Mouse (Mus musculus): ENCODE measurements around the gene Gjd2. TPM values are rescaled to one million over a fixed set of nuclear protein-coding genes. Genes with fewer than 3 reads are reported as not detected.

Gjd2 gene
- total RNA-seq (2014; fragmentation: Nextera tagmentation) (not detected in 2 replicates), total RNA-seq (2017) (0.12 TPM in 1 of 2 replicates, not detected in the other), polyA plus RNA-seq (2012) (not detected in 2 replicates)

DNA sequence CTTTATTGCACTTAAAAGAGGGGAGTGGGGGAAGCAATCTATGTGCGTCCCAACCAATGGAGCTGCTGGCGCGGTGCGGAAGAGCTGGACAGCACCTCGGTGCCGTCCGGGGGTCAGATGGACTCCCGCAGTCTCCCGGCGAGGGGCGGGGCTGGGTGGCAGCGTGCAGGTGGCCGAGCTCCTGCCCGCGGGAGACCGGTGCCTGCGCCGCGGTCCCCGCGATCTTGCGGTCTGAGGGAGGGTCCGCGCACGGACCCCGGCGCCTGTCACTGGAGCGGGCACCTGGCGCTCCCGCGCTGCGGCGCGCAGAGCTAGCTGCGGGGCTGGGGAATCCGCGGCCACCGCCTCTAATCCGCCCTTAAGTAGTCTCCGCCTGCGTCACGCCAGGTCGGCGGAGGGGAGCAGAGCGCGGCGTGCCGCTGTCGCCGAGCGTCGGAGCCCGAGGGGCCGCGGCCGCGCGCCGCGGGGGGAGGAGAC, at the start of gene Gjd2:
TSS of gene Gjd2 (minus strand) at position 325 of the 477 bp plus-strand sequence.
- TF ChIP-seq POLR2AphosphoS5 (IDR thresholded peaks at IDR 0.05; ENCODE audit: insufficient replicate concordance, low read depth, low read length) = no peak
- no peak for TF ChIP-seq GATA2 (IDR thresholded peaks at IDR 0.05; ENCODE audit: borderline replicate concordance, low read depth, low read length)
- TF ChIP-seq GATA1 (IDR thresholded peaks at IDR 0.05; ENCODE audit: borderline replicate concordance, low read length) = no peak
- no peak for TF ChIP-seq CTCF (IDR thresholded peaks at IDR 0.05; ENCODE audit: low read depth, low read length)
- TF ChIP-seq TAL1 (conservative IDR thresholded peaks at IDR 0.05; ENCODE audit: low read depth, low read length) = no peak
- Histone ChIP-seq H3K36me3 (replicated peaks) (no peaks in the 10 kb centered on the region), H3K4me3 (ENCODE audit: low read depth, low read length) (no peak within 1 kb of the TSS; the same call in 1 of the 2 replicates), H3K4me1 (ENCODE audit: insufficient read depth, low read depth, low read length) (no peaks in the 10 kb centered on the region), H3K27me3 (ENCODE audit: insufficient read depth, low read length) (no peaks in the 10 kb centered on the region), H3K9me3 (replicated peaks) (peaks cover 12% of the 10 kb centered on the region)
- no peak for ATAC-seq (ENCODE audit: extremely low read depth, insufficient number of reproducible peaks, low FRiP score, poor library complexity, severe bottlenecking)
- DNase-seq (ENCODE audit: low spot score) = no peak

DNA sequence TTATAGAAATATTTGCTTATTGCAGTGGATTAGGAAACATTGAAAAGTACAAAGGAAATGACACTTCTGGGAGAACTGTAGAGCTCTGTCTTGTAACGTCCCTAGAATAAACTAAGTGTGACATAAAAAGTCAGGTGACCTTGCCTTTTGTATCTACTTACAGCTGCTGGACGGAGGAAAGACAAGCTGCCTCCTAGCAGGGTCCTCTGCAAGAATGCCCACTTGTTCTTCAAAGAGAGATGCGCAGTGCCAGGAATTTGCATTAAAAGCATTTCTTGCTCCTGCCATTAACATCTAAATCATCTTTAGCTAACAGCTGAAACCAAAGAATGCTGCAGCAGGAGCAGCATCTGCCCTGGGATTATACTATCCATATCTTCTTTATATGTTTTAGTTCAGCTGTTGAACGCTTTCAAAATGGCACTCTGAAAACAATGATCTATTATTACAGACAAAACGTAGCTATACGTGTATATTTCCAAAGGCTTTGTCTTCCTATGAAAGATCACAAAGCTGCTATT, 46.7 kb upstream of the Gjd2 start:
- ATAC-seq (ENCODE audit: extremely low read depth, insufficient number of reproducible peaks, low FRiP score, poor library complexity, severe bottlenecking) (no peak), DNase-seq (ENCODE audit: low spot score) (no peak)
- no peaks in the 10 kb centered on the region for H3K36me3 ChIP-seq (replicated peaks)
- H3K9me3 ChIP-seq (replicated peaks) = no peaks in the 10 kb centered on the region
- no peak overlapping the region for H3K4me3 ChIP-seq (ENCODE audit: low read depth, low read length)
- peaks cover 2% of the 10 kb centered on the region for H3K27me3 ChIP-seq (ENCODE audit: insufficient read depth, low read length)
- no peaks in the 10 kb centered on the region for H3K4me1 ChIP-seq (ENCODE audit: insufficient read depth, low read depth, low read length)
- TF ChIP-seq TAL1 (conservative IDR thresholded peaks at IDR 0.05; ENCODE audit: low read depth, low read length) (no peak), POLR2AphosphoS5 (IDR thresholded peaks at IDR 0.05; ENCODE audit: insufficient replicate concordance, low read depth, low read length) (no peak), CTCF (IDR thresholded peaks at IDR 0.05; ENCODE audit: low read depth, low read length) (no peak), GATA1 (IDR thresholded peaks at IDR 0.05; ENCODE audit: borderline replicate concordance, low read length) (no peak), GATA2 (IDR thresholded peaks at IDR 0.05; ENCODE audit: borderline replicate concordance, low read depth, low read length) (no peak)

DNA sequence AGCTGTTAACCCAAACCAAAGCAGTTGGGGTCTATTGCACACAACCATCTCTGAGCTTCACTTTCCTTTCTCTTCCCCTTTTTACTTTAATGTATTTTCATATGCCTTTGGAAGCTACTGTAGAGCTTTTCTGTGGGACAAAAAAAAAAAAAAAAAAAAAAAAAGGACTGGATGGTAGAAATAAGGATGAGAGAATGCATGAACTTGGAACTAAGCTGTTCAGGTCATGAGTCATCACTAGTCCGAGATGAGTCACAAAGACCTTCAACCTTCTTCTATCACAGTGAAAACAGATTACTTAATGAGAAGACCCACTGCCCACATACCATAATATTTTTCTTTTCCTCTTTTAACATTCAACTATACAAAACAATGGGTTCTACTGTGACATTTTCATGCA, 46.2 kb upstream of the Gjd2 start:
- no peak for TF ChIP-seq GATA1 (IDR thresholded peaks at IDR 0.05; ENCODE audit: borderline replicate concordance, low read length)
- TF ChIP-seq TAL1 (conservative IDR thresholded peaks at IDR 0.05; ENCODE audit: low read depth, low read length) = no peak
- no peak for TF ChIP-seq CTCF (IDR thresholded peaks at IDR 0.05; ENCODE audit: low read depth, low read length)
- no peak for TF ChIP-seq GATA2 (IDR thresholded peaks at IDR 0.05; ENCODE audit: borderline replicate concordance, low read depth, low read length)
- no peak for TF ChIP-seq POLR2AphosphoS5 (IDR thresholded peaks at IDR 0.05; ENCODE audit: insufficient replicate concordance, low read depth, low read length)
- DNase-seq (ENCODE audit: low spot score) = no peak
- ATAC-seq (ENCODE audit: extremely low read depth, insufficient number of reproducible peaks, low FRiP score, poor library complexity, severe bottlenecking) = no peak
- Histone ChIP-seq H3K27me3 (ENCODE audit: insufficient read depth, low read length) (peaks cover 2% of the 10 kb centered on the region), H3K4me3 (ENCODE audit: low read depth, low read length) (no peak overlapping the region), H3K36me3 (replicated peaks) (no peaks in the 10 kb centered on the region), H3K4me1 (ENCODE audit: insufficient read depth, low read depth, low read length) (no peaks in the 10 kb centered on the region), H3K9me3 (replicated peaks) (no peaks in the 10 kb centered on the region)

DNA sequence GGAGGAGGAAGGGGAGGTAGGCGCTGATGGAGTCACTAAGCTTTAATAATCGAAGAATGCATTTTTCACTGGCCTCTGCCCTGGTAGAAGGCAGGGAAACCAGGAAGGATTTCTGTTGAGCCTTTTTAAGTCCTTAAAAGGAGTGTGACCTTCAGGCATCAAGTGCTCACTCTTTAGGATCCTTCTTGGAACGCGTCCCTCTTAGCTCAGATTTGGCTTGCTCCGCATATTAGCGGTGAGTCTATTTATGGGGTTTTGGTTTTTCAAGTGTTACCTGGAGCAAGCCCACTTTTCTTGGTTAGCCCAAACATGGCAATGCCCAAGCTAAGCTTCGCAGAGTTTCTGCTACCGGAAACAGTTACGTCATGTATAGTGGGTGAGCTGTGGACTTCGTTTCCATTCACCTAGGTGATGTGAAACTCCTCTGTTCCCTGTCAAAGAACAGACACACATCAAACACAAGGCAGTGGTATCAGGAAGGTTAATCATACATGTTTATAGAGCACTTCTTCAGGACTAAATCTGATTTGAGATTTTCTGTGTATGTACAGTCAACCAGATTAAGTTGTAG, 44.9 kb upstream of the Gjd2 start:
- Histone ChIP-seq H3K9me3 (replicated peaks) (no peaks in the 10 kb centered on the region), H3K4me3 (ENCODE audit: low read depth, low read length) (no peak overlapping the region), H3K36me3 (replicated peaks) (no peaks in the 10 kb centered on the region), H3K27me3 (ENCODE audit: insufficient read depth, low read length) (peaks cover 2% of the 10 kb centered on the region; the same call in 1 of the 2 replicates), H3K4me1 (ENCODE audit: insufficient read depth, low read depth, low read length) (no peaks in the 10 kb centered on the region)
- DNase-seq (ENCODE audit: low spot score) (no peak), ATAC-seq (ENCODE audit: extremely low read depth, insufficient number of reproducible peaks, low FRiP score, poor library complexity, severe bottlenecking) (no peak)
- TF ChIP-seq GATA1 (IDR thresholded peaks at IDR 0.05; ENCODE audit: borderline replicate concordance, low read length) (no peak), TAL1 (conservative IDR thresholded peaks at IDR 0.05; ENCODE audit: low read depth, low read length) (no peak), POLR2AphosphoS5 (IDR thresholded peaks at IDR 0.05; ENCODE audit: insufficient replicate concordance, low read depth, low read length) (no peak), GATA2 (IDR thresholded peaks at IDR 0.05; ENCODE audit: borderline replicate concordance, low read depth, low read length) (no peak), CTCF (IDR thresholded peaks at IDR 0.05; ENCODE audit: low read depth, low read length) (no peak)

DNA sequence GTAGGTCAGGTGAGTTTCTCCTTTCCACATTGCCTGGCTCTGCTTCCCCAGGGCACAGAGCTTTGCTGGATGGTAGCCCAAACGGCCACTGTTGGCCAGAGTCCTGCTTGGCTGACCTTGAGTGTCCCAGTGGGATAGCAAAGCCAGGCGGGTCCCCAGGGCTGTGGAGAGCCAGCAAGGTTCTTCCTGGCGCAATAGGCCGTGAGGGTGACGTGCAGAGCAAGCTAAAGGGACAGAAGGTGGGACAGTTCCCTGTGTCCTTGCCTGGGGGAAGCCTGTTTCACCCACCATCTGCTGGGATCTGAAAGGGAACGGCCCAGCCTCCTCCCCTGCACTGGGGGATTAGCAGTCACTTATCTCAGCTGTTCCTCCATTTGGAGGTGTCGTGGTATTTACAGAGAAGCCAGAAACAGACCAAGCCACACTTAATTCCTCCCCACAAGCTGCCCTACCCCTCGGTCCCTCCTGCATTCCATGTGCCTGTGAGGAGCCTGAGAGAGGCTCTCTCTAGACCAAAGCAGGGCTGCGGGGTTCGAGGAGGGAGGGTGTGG, 44.0 kb upstream of the Gjd2 start:
- Histone ChIP-seq H3K4me3 (ENCODE audit: low read depth, low read length) (no peak overlapping the region), H3K27me3 (ENCODE audit: insufficient read depth, low read length) (peaks cover 6% of the 10 kb centered on the region; the same call in 1 of the 2 replicates), H3K36me3 (replicated peaks) (no peaks in the 10 kb centered on the region), H3K9me3 (replicated peaks) (no peaks in the 10 kb centered on the region), H3K4me1 (ENCODE audit: insufficient read depth, low read depth, low read length) (peaks cover 4% of the 10 kb centered on the region)
- ATAC-seq (ENCODE audit: extremely low read depth, insufficient number of reproducible peaks, low FRiP score, poor library complexity, severe bottlenecking) (no peak), DNase-seq (ENCODE audit: low spot score) (no peak)
- TF ChIP-seq TAL1 (conservative IDR thresholded peaks at IDR 0.05; ENCODE audit: low read depth, low read length) (no peak), GATA1 (IDR thresholded peaks at IDR 0.05; ENCODE audit: borderline replicate concordance, low read length) (no peak), GATA2 (IDR thresholded peaks at IDR 0.05; ENCODE audit: borderline replicate concordance, low read depth, low read length) (no peak), POLR2AphosphoS5 (IDR thresholded peaks at IDR 0.05; ENCODE audit: insufficient replicate concordance, low read depth, low read length) (no peak), CTCF (IDR thresholded peaks at IDR 0.05; ENCODE audit: low read depth, low read length) (no peak)

DNA sequence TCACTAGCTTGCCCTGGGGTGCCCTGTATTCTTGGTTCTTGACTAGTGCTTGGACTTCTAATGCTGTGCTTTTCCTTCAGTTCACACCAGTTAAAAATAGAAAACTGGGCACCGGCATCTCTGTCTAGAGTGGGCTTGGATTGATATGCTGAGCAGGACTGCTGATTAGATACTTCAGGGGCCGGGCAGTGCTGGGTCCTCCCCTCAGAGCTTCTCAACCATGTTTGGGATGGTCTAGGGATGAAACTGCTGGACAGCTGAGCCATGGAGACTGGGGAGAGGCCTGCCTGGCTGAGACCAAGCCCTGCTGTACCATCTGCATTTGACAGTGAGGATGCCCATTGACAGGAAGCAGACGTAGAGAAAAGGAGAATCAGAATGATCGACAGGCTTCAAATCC, 40.7 kb upstream of the Gjd2 start:
- TF ChIP-seq GATA2 (IDR thresholded peaks at IDR 0.05; ENCODE audit: borderline replicate concordance, low read depth, low read length) = no peak
- Histone ChIP-seq H3K27me3 (ENCODE audit: insufficient read depth, low read length) (peaks cover 6% of the 10 kb centered on the region; the same call in 1 of the 2 replicates), H3K4me1 (ENCODE audit: insufficient read depth, low read depth, low read length) (peaks cover 4% of the 10 kb centered on the region), H3K36me3 (replicated peaks) (no peaks in the 10 kb centered on the region), H3K9me3 (replicated peaks) (no peaks in the 10 kb centered on the region), H3K4me3 (ENCODE audit: low read depth, low read length) (no peak overlapping the region)
- ATAC-seq (ENCODE audit: extremely low read depth, insufficient number of reproducible peaks, low FRiP score, poor library complexity, severe bottlenecking) (no peak), DNase-seq (ENCODE audit: low spot score) (no peak)

Data from G1E (cell line).